Mouse (Mus musculus) stomach, postnatal 0 days (tissue): ENCODE results near the gene Ppwd1.

Source experiments
- CTCF ChIP-seq: IDR thresholded peaks from 2 replicates; pipeline ENCODE4 v1.5.1; 2016; ENCODE audit warnings: antibody characterized with exemption, low read depth, mild to moderate bottlenecking, moderate library complexity
- EP300 ChIP-seq: optimal IDR thresholded peaks from 2 replicates; pipeline ENCODE3; 2016; ENCODE audit warnings: antibody characterized with exemption

DNA sequence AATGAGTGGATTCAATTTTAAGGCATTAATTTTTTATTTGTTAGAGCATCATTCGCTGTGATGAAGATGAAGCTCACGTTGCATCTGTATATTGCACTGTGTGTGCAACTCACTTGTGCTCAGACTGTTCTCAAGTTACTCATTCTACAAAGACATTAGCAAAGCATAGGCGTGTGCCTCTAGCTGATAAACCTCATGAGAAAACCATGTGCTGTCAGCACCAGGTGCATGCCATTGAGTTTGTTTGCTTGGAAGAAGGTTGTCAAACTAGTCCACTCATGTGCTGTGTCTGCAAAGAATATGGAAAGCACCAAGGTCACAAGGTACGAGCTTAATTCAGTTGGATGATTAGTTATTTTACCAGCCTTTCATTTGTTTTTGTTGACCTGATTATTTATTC lies 41.3 kb downstream of the Ppwd1 start:
- TF ChIP-seq EP300 (no peak), CTCF (no peak)
